Mouse (Mus musculus) megakaryocyte, embryonic 14.5 days (primary cell): Measurements from ENCODE around the gene Herc2. TPM values are rescaled to one million over a fixed set of nuclear protein-coding genes. Genes with fewer than 3 reads are reported as not detected.

Source experiments
- H3K27me3 ChIP-seq: replicated peaks from 2 replicates; pipeline ENCODE3; 2012; ENCODE audit warnings: inconsistent platforms
- H3K36me3 ChIP-seq: replicated peaks from 2 replicates; pipeline ENCODE3; 2012; ENCODE audit warnings: low read length, inconsistent platforms, mixed read lengths
- H3K4me1 ChIP-seq: 2 replicates; pipeline ENCODE4 v1.6.1; 2012; ENCODE audit warnings: inconsistent platforms
- H3K4me3 ChIP-seq: replicated peaks from 2 replicates; pipeline ENCODE3; 2012; ENCODE audit warnings: moderate library complexity, mild to moderate bottlenecking, inconsistent platforms
- H3K9me3 ChIP-seq: 2 replicates; pipeline ENCODE4 v1.6.1; 2012; ENCODE audit warnings: inconsistent platforms
- FLI1 ChIP-seq: IDR thresholded peaks from 2 replicates; pipeline ENCODE4 v1.6.1; 2012; ENCODE audit warnings: low read length, inconsistent platforms, mixed read lengths
- GATA1 ChIP-seq: IDR thresholded peaks from 3 replicates; pipeline ENCODE4 v1.6.1; 2012; ENCODE audit warnings: mixed read lengths, low read length, inconsistent platforms, borderline replicate concordance
- polyA plus RNA-seq: library from polyadenylated mRNA; stranded (reverse); fragments of >175 nt; gene quantifications from 2 replicates; pipeline ENCODE4 v1.2.3, GENCODE M21; 2012; ENCODE audit warnings: low replicate concordance; ENCODE audit not compliant: insufficient read depth

Gene Herc2
- polyA plus RNA-seq, 1 experiment: 0.82 TPM

GRCm38 (mm10) chr7:56064876-56065275 is 14.9 kb downstream of the Herc2 start:
- TF ChIP-seq GATA1: no peak
- TF ChIP-seq FLI1: no peak
- Histone ChIP-seq H3K4me3 (no peak overlapping the region), H3K9me3 (no peaks in the 10 kb centered on the region), H3K27me3 (no peaks in the 10 kb centered on the region), H3K36me3 (peaks cover 46% of the 10 kb centered on the region), H3K4me1 (peaks cover 21% of the 10 kb centered on the region)

- H3K27me3 ChIP-seq: no peaks in the 10 kb centered on the region
- H3K4me3 ChIP-seq: no peak overlapping the region
- peaks cover 51% of the 10 kb centered on the region for H3K36me3 ChIP-seq
- no peaks in the 10 kb centered on the region for H3K9me3 ChIP-seq
- TF ChIP-seq GATA1: no peak
- TF ChIP-seq FLI1: no peak
- H3K4me1 ChIP-seq: peaks cover 26% of the 10 kb centered on the region
These were observed 16.1 kb downstream of the Herc2 start for GRCm38 (mm10) chr7:56066136-56066535.

GRCm38 (mm10) chr7:56066634-56067033 is 16.6 kb downstream of the Herc2 start:
- H3K36me3 ChIP-seq: peaks cover 46% of the 10 kb centered on the region

GRCm38 (mm10) chr7:56071724-56072123 is 21.7 kb downstream of the Herc2 start:
- no peaks in the 10 kb centered on the region for H3K27me3 ChIP-seq
- peaks cover 53% of the 10 kb centered on the region for H3K36me3 ChIP-seq
- H3K4me1 ChIP-seq: peaks cover 8% of the 10 kb centered on the region; the same call in 1 of the 2 replicates
- TF ChIP-seq FLI1 (no peak), GATA1 (no peak)
- no peak overlapping the region for H3K4me3 ChIP-seq
- H3K9me3 ChIP-seq: no peaks in the 10 kb centered on the region

More at GRCm38 (mm10) chr7:56066634-56067033, 16.6 kb downstream of the Herc2 start:
- Histone ChIP-seq H3K9me3 (no peaks in the 10 kb centered on the region), H3K4me1 (peaks cover 29% of the 10 kb centered on the region), H3K27me3 (no peaks in the 10 kb centered on the region), H3K4me3 (no peak overlapping the region)
- TF ChIP-seq GATA1 (no peak), FLI1 (no peak)

- H3K4me3 ChIP-seq: no peak overlapping the region
- TF ChIP-seq GATA1 (no peak), FLI1 (no peak)
These were observed 33.0 kb downstream of the Herc2 start for GRCm38 (mm10) chr7:56083034-56083433.

GRCm38 (mm10) chr7:56089097-56089496 is 39.1 kb downstream of the Herc2 start:
- peaks cover 97% of the 10 kb centered on the region for H3K36me3 ChIP-seq
- TF ChIP-seq FLI1 (no peak), GATA1 (no peak)
- no peaks in the 10 kb centered on the region for H3K27me3 ChIP-seq
- H3K4me3 ChIP-seq: no peak overlapping the region
- H3K4me1 ChIP-seq: peaks cover 13% of the 10 kb centered on the region
- no peaks in the 10 kb centered on the region for H3K9me3 ChIP-seq

More at GRCm38 (mm10) chr7:56083034-56083433, 33.0 kb downstream of the Herc2 start:
- Histone ChIP-seq H3K36me3 (peaks cover 60% of the 10 kb centered on the region), H3K4me1 (no peaks in the 10 kb centered on the region), H3K9me3 (no peaks in the 10 kb centered on the region), H3K27me3 (no peaks in the 10 kb centered on the region)

- H3K36me3 ChIP-seq: peaks cover 98% of the 10 kb centered on the region
- no peaks in the 10 kb centered on the region for H3K27me3 ChIP-seq
- TF ChIP-seq FLI1 (no peak), GATA1 (no peak)
- H3K4me3 ChIP-seq: no peak overlapping the region
- H3K9me3 ChIP-seq: no peaks in the 10 kb centered on the region
- peaks cover 13% of the 10 kb centered on the region for H3K4me1 ChIP-seq
These were observed 41.4 kb downstream of the Herc2 start for GRCm38 (mm10) chr7:56091445-56091844.

GRCm38 (mm10) chr7:56102293-56102847 is 52.4 kb downstream of the Herc2 start:
- H3K9me3 ChIP-seq: no peaks in the 10 kb centered on the region
- no peak for TF ChIP-seq GATA1
- no peak for TF ChIP-seq FLI1
- peaks cover 93% of the 10 kb centered on the region for H3K36me3 ChIP-seq
- no peak overlapping the region for H3K4me3 ChIP-seq
- H3K4me1 ChIP-seq: no peaks in the 10 kb centered on the region; the same call in 1 of the 2 replicates
- H3K27me3 ChIP-seq: no peaks in the 10 kb centered on the region

- Histone ChIP-seq H3K36me3 (peaks cover 76% of the 10 kb centered on the region), H3K9me3 (no peaks in the 10 kb centered on the region), H3K4me1 (0 out of 2 replicates have a peak, but pooled peaks cover 3% of the 10 kb centered on the region)
These were observed 63.0 kb downstream of the Herc2 start for GRCm38 (mm10) chr7:56112999-56113398.

GRCm38 (mm10) chr7:56114148-56114547 is 64.2 kb downstream of the Herc2 start:
- no peaks in the 10 kb centered on the region for H3K27me3 ChIP-seq
- TF ChIP-seq GATA1 (no peak), FLI1 (no peak)

More at GRCm38 (mm10) chr7:56112999-56113398, 63.0 kb downstream of the Herc2 start:
- Histone ChIP-seq H3K4me3 (no peak overlapping the region), H3K27me3 (no peaks in the 10 kb centered on the region)
- TF ChIP-seq FLI1: no peak
- TF ChIP-seq GATA1: no peak

More at GRCm38 (mm10) chr7:56114148-56114547, 64.2 kb downstream of the Herc2 start:
- Histone ChIP-seq H3K9me3 (no peaks in the 10 kb centered on the region), H3K36me3 (peaks cover 70% of the 10 kb centered on the region), H3K4me3 (no peak overlapping the region), H3K4me1 (0 out of 2 replicates have a peak, but pooled peaks cover 3% of the 10 kb centered on the region)
